Mouse (Mus musculus): ENCODE measurements at regions not wholly inside any gene's neighbourhood (a gene's known extent, or its start where the extent isn't known, plus 50 kb on each side); places are given as distances from the start of the nearest gene placed in this dataset.
A peak's percentile ranks its signal among the peaks of the same experiment; 100 is the strongest.

GRCm38 (mm10) chr12:94749747-94750515 lies 942.1 kb upstream of the Flrt2 start:
- ATAC-seq (ENCODE audit: low TSS enrichment), result peak; percentile 65

- ATAC-seq (ENCODE audit: low TSS enrichment), result peak; percentile 76
These were observed 936.3 kb upstream of the Flrt2 start for GRCm38 (mm10) chr12:94755754-94756153.

GRCm38 (mm10) chr12:94795913-94796615 lies 896.0 kb upstream of the Flrt2 start:
- no peak for ATAC-seq (ENCODE audit: low TSS enrichment)

- no peak for ATAC-seq (ENCODE audit: low TSS enrichment)
These were observed 887.3 kb upstream of the Flrt2 start for GRCm38 (mm10) chr12:94804692-94805091.

- ATAC-seq (ENCODE audit: low TSS enrichment), result no peak
These were observed 860.6 kb upstream of the Flrt2 start for GRCm38 (mm10) chr12:94831400-94831799.

GRCm38 (mm10) chr12:94862720-94863119 lies 829.3 kb upstream of the Flrt2 start:
- ATAC-seq (ENCODE audit: low TSS enrichment), result no peak

- ATAC-seq (ENCODE audit: low TSS enrichment), result no peak
These were observed 781.2 kb upstream of the Flrt2 start for GRCm38 (mm10) chr12:94910816-94911215.

GRCm38 (mm10) chr12:94943067-94943466 lies 749.0 kb upstream of the Flrt2 start:
- ATAC-seq (ENCODE audit: low TSS enrichment), result no peak
